Mouse (Mus musculus) liver, embryonic 12.5 days (tissue): ENCODE results near the gene Gm15319. TPM values are rescaled to one million over a fixed set of nuclear protein-coding genes. Genes with fewer than 3 reads are reported as not detected.
"Not testable (repeated sequence)": the region's sequence is repeated elsewhere in the genome, so short reads cannot be mapped to it uniquely, and the experiment has no call there.

Source experiments
- ATAC-seq: fragments of 200-750 bp; cut with Nextera tagmentation; 2 replicates; pipeline ENCODE4 v1.8.0; 2017; ENCODE audit warnings: moderate number of reproducible peaks, mild to moderate bottlenecking, moderate library complexity
- H3K27ac ChIP-seq: fragments of 300-500 bp; sonication (generic); 2 replicates; pipeline ENCODE4 v1.5.1; 2016; ENCODE audit warnings: mild to moderate bottlenecking
- H3K27me3 ChIP-seq: fragments of 300-500 bp; sonication (generic); replicated peaks from 2 replicates; pipeline ENCODE4 v1.6.1; 2016; ENCODE audit warnings: mild to moderate bottlenecking, moderate library complexity
- H3K36me3 ChIP-seq: fragments of 300-500 bp; sonication (generic); 2 replicates; pipeline ENCODE4 v1.6.1; 2016; ENCODE audit warnings: mild to moderate bottlenecking, moderate library complexity
- H3K4me1 ChIP-seq: fragments of 300-500 bp; sonication (generic); 2 replicates; pipeline ENCODE4 v1.6.1; 2016
- H3K4me2 ChIP-seq: fragments of 300-500 bp; sonication (generic); 2 replicates; pipeline ENCODE4 v1.6.1; 2016; ENCODE audit warnings: mild to moderate bottlenecking, moderate library complexity
- H3K4me3 ChIP-seq: fragments of 300-500 bp; sonication (generic); 2 replicates; pipeline ENCODE4 v1.5.1; 2016; ENCODE audit warnings: mild to moderate bottlenecking, moderate library complexity
- H3K9ac ChIP-seq: fragments of 300-500 bp; sonication (generic); 2 replicates; pipeline ENCODE4 v1.6.1; 2016; ENCODE audit warnings: mild to moderate bottlenecking, moderate library complexity
- H3K9me3 ChIP-seq: fragments of 300-500 bp; sonication (generic); replicated peaks from 2 replicates; pipeline ENCODE4 v1.6.1; 2016; ENCODE audit warnings: mild to moderate bottlenecking, moderate library complexity
- whole genome bisulfite sequencing: fragments of 180-500 bp; shearing (Covaris S2); methylation state at CpG from one replicate; pipeline ENCODE4 v1.1.7; 2016; ENCODE audit not compliant: insufficient replicate concordance; 5-methylcytosine and 5-hydroxymethylcytosine counted together
- polyA plus RNA-seq: library from polyadenylated mRNA; unstranded; fragments of >200 nt; fragmentation: Nextera tagmentation; extraction: Ambion mirVana; gene quantifications from 2 replicates; pipeline ENCODE4 v1.2.1, GENCODE M21; 2016

Gene Gm15319
- polyA plus RNA-seq, 1 experiment from 2014 or later = not detected

- H3K27ac ChIP-seq, H3K9ac ChIP-seq, H3K36me3 ChIP-seq, H3K4me3 ChIP-seq, ATAC-seq, H3K27me3 ChIP-seq, H3K4me2 ChIP-seq, H3K4me1 ChIP-seq, H3K9me3 ChIP-seq: not testable (repeated sequence)
- 88% methylated on average over 4 of the region's 4 CpGs for WGBS
Measured at GRCm38 (mm10) chr8:20294826-20295225, 68.2 kb downstream of the Gm15319 start.

- not testable (repeated sequence) for H3K4me1 ChIP-seq, H3K36me3 ChIP-seq, H3K4me3 ChIP-seq, H3K4me2 ChIP-seq, H3K27me3 ChIP-seq, ATAC-seq, H3K9ac ChIP-seq, H3K27ac ChIP-seq, H3K9me3 ChIP-seq
Measured at GRCm38 (mm10) chr8:20293966-20294365, 69.0 kb downstream of the Gm15319 start.

GRCm38 (mm10) chr8:20290015-20290414 lies 73.0 kb downstream of the Gm15319 start:
- not testable (repeated sequence) for H3K9me3 ChIP-seq, H3K4me1 ChIP-seq, H3K9ac ChIP-seq, H3K36me3 ChIP-seq, H3K4me2 ChIP-seq, H3K27me3 ChIP-seq, ATAC-seq, H3K4me3 ChIP-seq, H3K27ac ChIP-seq
- WGBS = 74% methylated on average over 5 of the region's 8 CpGs

GRCm38 (mm10) chr8:20288878-20289277 lies 74.1 kb downstream of the Gm15319 start:
- H3K9me3 ChIP-seq, H3K27ac ChIP-seq, ATAC-seq, H3K4me3 ChIP-seq, H3K36me3 ChIP-seq, H3K4me2 ChIP-seq, H3K4me1 ChIP-seq, H3K27me3 ChIP-seq, H3K9ac ChIP-seq: not testable (repeated sequence)
- WGBS = 81% methylated on average over 2 of the region's 3 CpGs

- H3K27me3 ChIP-seq, H3K36me3 ChIP-seq, H3K4me2 ChIP-seq, H3K9ac ChIP-seq, H3K27ac ChIP-seq, H3K9me3 ChIP-seq, ATAC-seq, H3K4me3 ChIP-seq, H3K4me1 ChIP-seq: not testable (repeated sequence)
- 78% methylated on average over 3 of the region's 3 CpGs for WGBS
Measured at GRCm38 (mm10) chr8:20287706-20288105, 75.3 kb downstream of the Gm15319 start.
